Mouse (Mus musculus) E14TG2a.4 (cell line): Measurements from ENCODE around the gene Neurl2.
"Not testable (repeated sequence)": the region's sequence is repeated elsewhere in the genome, so short reads cannot be mapped to it uniquely, and the experiment has no call there.

Experiments used
- H3K27me3 ChIP-seq: 2 replicates; pipeline ENCODE4 v1.6.1; 2014; ENCODE audit warnings: low read length, control low read depth; ENCODE audit not compliant: insufficient read depth
- H3K36me3 ChIP-seq: 2 replicates; pipeline ENCODE4 v1.6.1; 2014; ENCODE audit warnings: low read length, control low read depth; ENCODE audit not compliant: insufficient read depth
- H3K4me1 ChIP-seq: replicated peaks from 2 replicates; pipeline ENCODE4 v1.6.1; 2014; ENCODE audit warnings: low read depth, low read length, control low read depth
- H3K4me3 ChIP-seq: replicated peaks from 2 replicates; pipeline ENCODE4 v1.5.1; 2014; ENCODE audit warnings: mild to moderate bottlenecking, low read length
- H3K9me3 ChIP-seq: 2 replicates; pipeline ENCODE4 v1.6.1; 2014; ENCODE audit warnings: low read length, control low read depth
- CTCF ChIP-seq: conservative IDR thresholded peaks from 2 replicates; pipeline ENCODE4 v1.5.1; 2014; ENCODE audit warnings: low read length
- NANOG ChIP-seq: IDR thresholded peaks from 2 replicates; pipeline ENCODE4 v1.6.1; 2014; ENCODE audit warnings: borderline replicate concordance, low read length, mixed read lengths
- POU5F1 ChIP-seq: IDR thresholded peaks from 2 replicates; pipeline ENCODE4 v1.6.1; 2014; ENCODE audit warnings: low read length, borderline replicate concordance

Neurl2 gene

GRCm38 (mm10) chr2:164798554-164798953, 34.7 kb downstream of the Neurl2 start:
- not testable (repeated sequence) for H3K9me3 ChIP-seq, H3K27me3 ChIP-seq, H3K4me3 ChIP-seq
- TF ChIP-seq CTCF = peak; percentile 38
- H3K4me1 ChIP-seq = peaks cover 60% of the 10 kb centered on the region
- H3K36me3 ChIP-seq = peaks cover 94% of the 10 kb centered on the region

DNA sequence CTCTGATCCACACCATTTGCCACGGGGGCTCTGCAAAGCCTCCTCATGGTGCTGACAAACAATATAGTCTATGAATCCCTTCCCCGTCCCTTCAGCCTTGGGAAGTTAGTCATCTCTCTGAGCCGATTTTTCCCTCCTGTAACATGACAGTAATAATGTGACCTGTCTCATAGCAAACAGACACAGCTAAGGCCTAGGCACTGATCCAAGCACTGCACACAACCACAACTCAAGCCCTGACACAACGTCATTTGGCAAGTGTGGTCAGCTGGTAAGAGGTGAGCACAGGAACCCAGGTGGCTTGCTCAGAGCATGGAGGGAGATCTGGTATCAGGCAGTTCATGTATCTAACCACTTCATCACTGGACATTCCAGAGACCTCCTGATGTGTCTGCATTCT, 37.4 kb downstream of the Neurl2 start:
- no peaks in the 10 kb centered on the region for H3K27me3 ChIP-seq
- H3K36me3 ChIP-seq = peaks cover 97% of the 10 kb centered on the region
- no peak overlapping the region for H3K4me3 ChIP-seq
- H3K9me3 ChIP-seq = no peaks in the 10 kb centered on the region
- H3K4me1 ChIP-seq = peaks cover 72% of the 10 kb centered on the region
- TF ChIP-seq CTCF (no peak), NANOG (no peak), POU5F1 (no peak)

DNA sequence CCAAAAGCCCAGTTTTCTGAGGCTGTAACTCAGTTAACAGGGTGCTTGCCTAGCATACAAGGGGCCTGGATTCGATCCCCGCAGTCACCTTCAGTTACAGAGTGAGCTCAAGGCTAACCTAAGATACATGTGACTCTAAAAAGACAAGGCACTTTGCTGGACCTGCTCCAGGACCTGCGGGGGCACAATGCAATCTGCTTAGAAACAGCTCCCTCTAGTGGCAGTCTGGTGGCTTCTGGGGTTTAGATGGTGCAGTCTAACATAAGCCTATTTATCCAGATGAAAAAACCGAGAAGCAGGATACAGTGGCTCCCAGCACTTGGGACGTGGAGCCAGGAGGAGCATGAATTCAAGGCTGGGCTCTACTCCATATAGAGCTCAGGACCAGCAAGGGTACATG, 39.0 kb downstream of the Neurl2 start:
- no peaks in the 10 kb centered on the region for H3K9me3 ChIP-seq
- TF ChIP-seq POU5F1 (no peak), CTCF (peak; percentile 93), NANOG (no peak)
- peaks cover 72% of the 10 kb centered on the region for H3K4me1 ChIP-seq
- no peaks in the 10 kb centered on the region for H3K27me3 ChIP-seq
- peaks cover 90% of the 10 kb centered on the region for H3K36me3 ChIP-seq
- no peak overlapping the region for H3K4me3 ChIP-seq

DNA sequence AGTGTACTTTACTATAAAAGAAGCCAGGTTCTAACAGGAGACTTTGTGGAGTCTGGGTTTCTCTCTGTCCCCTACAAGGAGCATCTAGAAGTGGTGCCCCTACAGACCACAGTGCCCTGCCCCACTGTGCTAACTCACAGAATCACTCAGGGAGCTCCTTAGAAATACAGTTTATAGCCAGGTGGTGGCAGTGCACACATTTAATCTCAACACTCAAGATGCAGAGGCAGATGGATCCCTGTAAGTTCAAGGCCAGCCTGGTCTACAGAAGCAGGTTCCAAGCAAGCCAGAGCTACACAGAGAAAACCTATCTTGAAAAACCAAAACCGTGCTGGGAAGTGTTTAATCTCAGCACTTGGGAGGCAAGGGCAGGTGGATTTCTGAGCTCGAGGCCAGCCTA, 39.5 kb downstream of the Neurl2 start:
- Histone ChIP-seq H3K4me1 (peaks cover 75% of the 10 kb centered on the region), H3K36me3 (peaks cover 89% of the 10 kb centered on the region), H3K9me3 (no peaks in the 10 kb centered on the region), H3K27me3 (no peaks in the 10 kb centered on the region), H3K4me3 (no peak overlapping the region)
- TF ChIP-seq POU5F1 (no peak), CTCF (no peak), NANOG (no peak)

- no peak overlapping the region; the same call in 1 of the 2 replicates for H3K4me3 ChIP-seq
These were observed 40.0 kb downstream of the Neurl2 start for GRCm38 (mm10) chr2:164793236-164793635.

DNA sequence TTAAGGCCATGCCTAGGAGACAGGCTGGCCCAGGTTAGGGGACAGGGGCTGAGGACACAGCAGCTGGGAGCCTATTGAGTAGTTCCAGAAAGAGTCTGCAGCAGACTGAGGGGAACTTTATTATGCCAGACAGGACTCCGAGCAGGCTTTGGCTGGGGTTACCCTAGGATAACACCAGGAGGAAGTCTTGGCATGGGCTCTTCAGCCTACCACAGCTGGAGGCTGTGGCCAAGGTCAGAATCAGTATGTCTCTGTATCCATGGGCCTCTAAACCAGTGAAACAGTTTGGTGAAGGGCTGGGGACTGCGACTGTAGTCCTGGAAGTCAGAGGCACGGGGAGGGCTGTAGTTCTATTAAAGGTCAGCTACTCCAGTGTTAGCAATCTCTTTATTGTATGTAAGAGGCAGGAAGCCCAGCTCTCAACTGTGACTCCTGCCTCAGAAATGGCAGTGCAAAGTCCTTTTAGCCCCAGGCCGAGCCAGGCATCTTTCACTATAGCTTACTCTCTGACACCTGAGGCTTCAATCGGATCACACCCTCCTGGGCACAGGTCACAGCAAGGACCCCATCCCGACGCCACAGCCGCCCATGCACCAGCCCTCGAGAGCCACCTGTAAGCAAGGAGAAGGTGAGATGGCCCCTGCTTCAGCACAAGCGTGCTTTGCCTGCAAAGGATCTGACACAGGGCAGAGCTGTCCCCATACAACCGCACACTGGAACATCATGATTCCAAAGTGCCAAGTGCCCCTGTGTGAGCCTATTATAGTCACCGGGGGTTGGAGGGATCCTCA, 40.7 kb downstream of the Neurl2 start:
- Histone ChIP-seq H3K36me3 (peaks cover 82% of the 10 kb centered on the region), H3K4me1 (peaks cover 85% of the 10 kb centered on the region), H3K27me3 (no peaks in the 10 kb centered on the region), H3K9me3 (no peaks in the 10 kb centered on the region), H3K4me3 (peak overlapping the region; percentile 53)
- TF ChIP-seq CTCF (no peak), NANOG (no peak), POU5F1 (no peak)

More at GRCm38 (mm10) chr2:164793236-164793635, 40.0 kb downstream of the Neurl2 start:
- H3K27me3 ChIP-seq = no peaks in the 10 kb centered on the region
- H3K9me3 ChIP-seq = no peaks in the 10 kb centered on the region
- peaks cover 80% of the 10 kb centered on the region for H3K4me1 ChIP-seq
- H3K36me3 ChIP-seq = peaks cover 88% of the 10 kb centered on the region
- TF ChIP-seq NANOG = no peak
- no peak for TF ChIP-seq POU5F1
- peak; percentile 96 for TF ChIP-seq CTCF

DNA sequence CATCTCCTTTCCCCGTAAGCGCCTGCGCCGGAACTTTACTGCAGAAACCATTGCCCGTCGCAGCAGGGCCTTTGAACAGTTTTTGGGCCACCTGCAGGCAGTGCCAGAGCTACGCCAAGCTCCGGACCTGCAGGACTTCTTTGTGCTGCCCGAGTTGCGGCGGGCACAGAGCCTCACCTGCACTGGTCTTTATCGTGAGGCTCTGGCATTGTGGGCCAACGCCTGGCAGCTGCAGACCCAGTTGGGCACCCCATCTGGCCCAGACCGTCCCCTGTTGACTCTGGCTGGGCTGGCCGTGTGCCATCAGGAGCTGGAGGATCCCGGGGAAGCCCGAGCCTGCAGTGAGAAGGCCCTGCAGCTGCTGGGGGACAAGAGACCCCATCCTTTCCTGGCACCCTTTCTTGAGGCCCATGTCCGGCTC, 41.4 kb downstream of the Neurl2 start:
- no peak for TF ChIP-seq POU5F1
- no peak for TF ChIP-seq CTCF
- TF ChIP-seq NANOG = no peak
- H3K4me1 ChIP-seq = peaks cover 91% of the 10 kb centered on the region
- peaks cover 75% of the 10 kb centered on the region for H3K36me3 ChIP-seq

DNA sequence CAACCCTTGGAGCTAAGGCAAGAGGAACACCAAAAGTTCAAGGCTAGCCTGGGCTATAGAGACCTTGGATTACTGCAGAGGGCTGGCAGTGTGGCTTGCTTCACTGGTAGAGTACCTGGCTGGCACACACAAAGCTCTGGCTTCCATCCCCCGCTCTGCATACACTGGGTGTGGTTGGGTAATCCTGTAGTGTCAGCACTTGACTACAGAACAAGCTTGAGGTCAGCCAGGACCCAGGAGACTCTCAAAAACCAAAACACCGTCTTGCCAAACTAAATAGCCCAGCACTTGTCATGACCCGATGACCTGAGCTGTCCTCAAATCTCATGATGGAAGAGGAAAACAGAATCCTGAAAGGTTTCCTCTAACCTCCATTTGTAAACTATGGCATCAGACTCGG, 42.8 kb downstream of the Neurl2 start:
- Histone ChIP-seq H3K36me3 (peaks cover 61% of the 10 kb centered on the region), H3K4me1 (peaks cover 92% of the 10 kb centered on the region), H3K27me3 (peaks cover 9% of the 10 kb centered on the region), H3K9me3 (no peaks in the 10 kb centered on the region), H3K4me3 (no peak overlapping the region)
- TF ChIP-seq POU5F1 = no peak
- no peak for TF ChIP-seq NANOG
- no peak for TF ChIP-seq CTCF

More for the DNA sequence above, 41.4 kb downstream of the Neurl2 start:
- Histone ChIP-seq H3K27me3 (peaks cover 3% of the 10 kb centered on the region; the same call in 1 of the 2 replicates), H3K9me3 (no peaks in the 10 kb centered on the region), H3K4me3 (peak overlapping the region; percentile 53)

- TF ChIP-seq NANOG = no peak
- no peak for TF ChIP-seq CTCF
- TF ChIP-seq POU5F1 = no peak
- H3K27me3 ChIP-seq = peaks cover 17% of the 10 kb centered on the region
These were observed 44.8 kb downstream of the Neurl2 start for GRCm38 (mm10) chr2:164788411-164788810.

More at GRCm38 (mm10) chr2:164788411-164788810, 44.8 kb downstream of the Neurl2 start:
- peak overlapping the region; percentile 27 for H3K4me3 ChIP-seq
- H3K36me3 ChIP-seq = peaks cover 43% of the 10 kb centered on the region
- peaks cover 82% of the 10 kb centered on the region for H3K4me1 ChIP-seq
- H3K9me3 ChIP-seq = no peaks in the 10 kb centered on the region
